In genomic region chr5:148552187-148553071, GRCm38 (mm10) we compare ENCODE assay signal across 8 mouse cellular contexts. TPM values are rescaled to one million over a fixed set of nuclear protein-coding genes. Genes with fewer than 3 reads are reported as not detected.
DNase-seq lines count a peak whose midpoint lies in the region; ATAC-seq lines count a peak whose summit lies in the region.

Gene Ubl3 (minus strand): TSS chr5:148552789.

- under 1% methylated on average over 93 of the region's 95 CpGs for WGBS in hindbrain, embryonic 11.5 days

- H3K4me1 ChIP-seq in hindbrain, embryonic 11.5 days (replicated peaks; ENCODE audit: control insufficient read depth, insufficient read depth, low read length): peaks cover 13% of the 10 kb centered on the region

- no peaks in the 10 kb centered on the region for H3K36me3 ChIP-seq in hindbrain, embryonic 11.5 days (ENCODE audit: control insufficient read depth, insufficient read depth, low read length)

- DNase-seq in MN1 (ENCODE audit: low spot score): peak; percentile 96
- peak; percentile 94 for DNase-seq in cerebellum, adult 9-11 months
- DNase-seq in frontal cortex, adult 2 months (ENCODE audit: extremely low spot score in 1 of 2, low spot score in 1 of 2): peak; percentile 85 to 91
- DNase-seq in hindbrain, embryonic 11.5 days (ENCODE audit: low spot score): peak; percentile 98
- DNase-seq in layer of hippocampus, postnatal 10 days (ENCODE audit: low spot score in 2 of 2): peak; percentile 88 to 90
- DNase-seq in lung, postnatal 10 days: peak; percentile 97
- DNase-seq in ovary, postnatal 36 days (ENCODE audit: low spot score): peak; percentile 92
- DNase-seq in thymus, postnatal 25 days: peak; percentile 91

- H3K27me3 ChIP-seq in hindbrain, embryonic 11.5 days (ENCODE audit: control insufficient read depth, insufficient read depth, low read length): no peaks in the 10 kb centered on the region; the same call in 1 of the 2 replicates

- H3K27ac ChIP-seq in hindbrain, embryonic 11.5 days (ENCODE audit: low read depth, low read length): peak within 1 kb of the TSS; percentile 99

- peak; percentile 97 for ATAC-seq in hindbrain, embryonic 11.5 days (ENCODE audit: low FRiP score)

- H3K4me3 ChIP-seq in hindbrain, embryonic 11.5 days (ENCODE audit: low read depth, low read length): peak within 1 kb of the TSS; percentile 67

- H3K4me2 ChIP-seq in hindbrain, embryonic 11.5 days (replicated peaks; ENCODE audit: low read depth, low read length): peak within 1 kb of the TSS; percentile 72

- no peaks in the 10 kb centered on the region for H3K9me3 ChIP-seq in hindbrain, embryonic 11.5 days (ENCODE audit: control insufficient read depth, low read length)

- H3K9ac ChIP-seq in hindbrain, embryonic 11.5 days (ENCODE audit: low read depth, low read length): peak within 1 kb of the TSS; percentile 90

RNA-seq across cellular contexts. Expression of gene Ubl3, which starts in this region (rescaled TPM):
- 139 and 162 TPM in 2 replicates for polyA plus RNA-seq in frontal cortex, adult 2 months (2012; rRNA removed)
- 76.6 and 82.7 TPM in 2 replicates for polyA plus RNA-seq in hindbrain, embryonic 11.5 days (2014; fragmentation: Nextera tagmentation; extraction: Ambion mirVana)
- total RNA-seq in layer of hippocampus, postnatal 10 days (2021): 100 to 1,000 TPM; 126 to 140 TPM

Comparison
In these comparisons a context has a peak if more than half of its experiments do, and no peak if none do; other contexts are left out.
1. Peak in every context shown above with its lines: DNase-seq, ATAC-seq, H3K4me3 ChIP-seq and H3K27ac ChIP-seq.